Mouse (Mus musculus): ENCODE measurements around the gene Ppfibp2. TPM values are rescaled to one million over a fixed set of nuclear protein-coding genes. Genes with fewer than 3 reads are reported as not detected.

The Ppfibp2 gene
- total RNA-seq, 2 experiments from 2014 or later, result 8.1 to 9.7 TPM

- no peak for DNase-seq (ENCODE audit: low spot score in 2 of 2)
Measured at GRCm38 (mm10) chr7:107697066-107697465, 102.1 kb downstream of the Ppfibp2 start.

GRCm38 (mm10) chr7:107699926-107700325 lies 104.9 kb downstream of the Ppfibp2 start:
- no peak for DNase-seq (ENCODE audit: low spot score in 2 of 2)

GRCm38 (mm10) chr7:107700646-107701045 lies 105.6 kb downstream of the Ppfibp2 start:
- no peak for DNase-seq (ENCODE audit: low spot score in 2 of 2)

- no peak for DNase-seq (ENCODE audit: low spot score in 2 of 2)
Measured at GRCm38 (mm10) chr7:107702461-107703380, 107.7 kb downstream of the Ppfibp2 start.

- DNase-seq (ENCODE audit: low spot score in 2 of 2), result no peak
Measured at GRCm38 (mm10) chr7:107705941-107706340, 110.9 kb downstream of the Ppfibp2 start.

GRCm38 (mm10) chr7:107707650-107708049 lies 112.6 kb downstream of the Ppfibp2 start:
- peak in 1 of 2 experiments; percentile 7 for DNase-seq (ENCODE audit: low spot score in 2 of 2)

GRCm38 (mm10) chr7:107708491-107709112 lies 113.6 kb downstream of the Ppfibp2 start:
- DNase-seq (ENCODE audit: low spot score in 2 of 2), result peak; percentile 37 to 68

GRCm38 (mm10) chr7:107712743-107713142 lies 117.7 kb downstream of the Ppfibp2 start:
- DNase-seq (ENCODE audit: low spot score in 2 of 2), result peak; percentile 3 to 36

GRCm38 (mm10) chr7:107714067-107714466 lies 119.1 kb downstream of the Ppfibp2 start:
- DNase-seq (ENCODE audit: low spot score in 2 of 2), result no peak

GRCm38 (mm10) chr7:107720771-107721170 lies 125.8 kb downstream of the Ppfibp2 start:
- no peak for DNase-seq (ENCODE audit: low spot score in 2 of 2)

- DNase-seq (ENCODE audit: low spot score in 2 of 2), result no peak
Measured at GRCm38 (mm10) chr7:107722536-107722935, 127.5 kb downstream of the Ppfibp2 start.

- DNase-seq (ENCODE audit: low spot score in 2 of 2), result no peak
Measured at GRCm38 (mm10) chr7:107727538-107727937, 132.5 kb downstream of the Ppfibp2 start.

- no peak for DNase-seq (ENCODE audit: low spot score in 2 of 2)
Measured at GRCm38 (mm10) chr7:107730587-107730986, 135.6 kb downstream of the Ppfibp2 start.

GRCm38 (mm10) chr7:107733162-107733561 lies 138.2 kb downstream of the Ppfibp2 start:
- no peak for DNase-seq (ENCODE audit: low spot score in 2 of 2)

- peak in 1 of 2 experiments; percentile 64 for DNase-seq (ENCODE audit: low spot score in 2 of 2)
Measured at GRCm38 (mm10) chr7:107738726-107739125, 143.7 kb downstream of the Ppfibp2 start.

- DNase-seq (ENCODE audit: low spot score in 2 of 2), result no peak
Measured at GRCm38 (mm10) chr7:107742963-107743465, 148.0 kb downstream of the Ppfibp2 start.

GRCm38 (mm10) chr7:107744454-107744853 lies 149.4 kb downstream of the Ppfibp2 start:
- no peak for DNase-seq (ENCODE audit: low spot score in 2 of 2)

GRCm38 (mm10) chr7:107745111-107745510 lies 150.1 kb downstream of the Ppfibp2 start:
- no peak for DNase-seq (ENCODE audit: low spot score in 2 of 2)

GRCm38 (mm10) chr7:107746036-107746435 lies 151.0 kb downstream of the Ppfibp2 start:
- DNase-seq (ENCODE audit: low spot score in 2 of 2), result no peak

- DNase-seq (ENCODE audit: low spot score in 2 of 2), result no peak
Measured at GRCm38 (mm10) chr7:107747476-107747875, 152.5 kb downstream of the Ppfibp2 start.

- DNase-seq (ENCODE audit: low spot score in 2 of 2), result peak in 1 of 2 experiments; percentile 43
Measured at GRCm38 (mm10) chr7:107747954-107748353, 152.9 kb downstream of the Ppfibp2 start.

GRCm38 (mm10) chr7:107749270-107749669 lies 154.3 kb downstream of the Ppfibp2 start:
- DNase-seq (ENCODE audit: low spot score in 2 of 2), result peak in 1 of 2 experiments; percentile 43
